In the genomic region with DNA sequence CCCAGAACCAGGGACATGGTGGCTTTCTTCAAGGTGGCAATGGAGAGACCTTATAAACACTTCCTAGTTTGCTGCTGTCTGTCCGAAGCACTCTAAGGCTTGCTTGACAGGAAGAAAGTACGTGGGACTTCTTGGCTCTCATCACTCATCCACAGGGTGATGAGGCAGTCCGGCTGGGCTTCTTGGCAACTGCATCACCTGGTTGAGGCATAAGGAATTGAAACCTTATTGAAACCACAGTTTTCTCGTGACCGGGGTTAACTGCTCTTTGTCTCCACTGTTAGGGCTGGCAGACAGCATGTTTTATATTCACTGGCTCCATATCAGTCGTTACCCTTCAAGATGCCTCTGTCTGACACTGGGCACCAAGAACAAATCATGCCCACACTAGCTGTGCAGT, we compare ENCODE assay signal across 22 mouse cellular contexts. TPM values are rescaled to one million over a fixed set of nuclear protein-coding genes. Genes with fewer than 3 reads are reported as not detected.
DNase-seq lines count a peak whose midpoint lies in the region; ATAC-seq and TF ChIP-seq lines count a peak whose summit lies in the region.
"Had no signal": no experiment of that assay in that cellular context is flagged by ENCODE, and none has a peak within 500 bp of the region (broad histone marks: within the 10 kb centered on the region; RNA-seq: fewer than 3 reads in every experiment).

No protein-coding gene starts in this region.

- H3K36me3 ChIP-seq in heart, embryonic 13.5 days = peaks cover 9% of the 10 kb centered on the region
- H3K36me3 ChIP-seq in heart, postnatal 0 days (replicated peaks; ENCODE audit: control insufficient read depth, insufficient read depth, low read length) = no peaks in the 10 kb centered on the region
- H3K36me3 ChIP-seq: forebrain, embryonic 10.5 days; hindbrain, embryonic 12.5 days; hindbrain, embryonic 15.5 days had no signal

- no peak overlapping the region for H3K4me2 ChIP-seq in heart, embryonic 13.5 days
- H3K4me2 ChIP-seq in heart, postnatal 0 days (ENCODE audit: low read depth, low read length) = no peak overlapping the region
- H3K4me2 ChIP-seq: forebrain, embryonic 13.5 days; hindbrain, embryonic 12.5 days; hindbrain, embryonic 15.5 days had no signal

- TF ChIP-seq CTCF in heart, postnatal 0 days (IDR thresholded peaks at IDR 0.05; ENCODE audit: low read depth) = 0 out of 2 replicates have a peak, but pooled peaks have one; percentile 2

- H3K27me3 ChIP-seq in heart, embryonic 13.5 days (replicated peaks) = no peaks in the 10 kb centered on the region
- H3K27me3 ChIP-seq in heart, postnatal 0 days (ENCODE audit: control insufficient read depth, insufficient read depth, low read length) = no peaks in the 10 kb centered on the region
- H3K27me3 ChIP-seq: forebrain, embryonic 13.5 days; hindbrain, embryonic 12.5 days; hindbrain, embryonic 15.5 days; Patski had no signal

- no peak for TF ChIP-seq EP300 in heart, postnatal 0 days (IDR thresholded peaks at IDR 0.05; ENCODE audit: low read depth)

- H3K27ac ChIP-seq in heart, embryonic 13.5 days (replicated peaks) = peak overlapping the region; percentile 45; the same call in 1 of the 2 replicates
- H3K27ac ChIP-seq in heart, postnatal 0 days (ENCODE audit: low read depth) = peak overlapping the region; percentile 32; the same call in 1 of the 2 replicates
- H3K27ac ChIP-seq: forebrain, embryonic 10.5 days; forebrain, embryonic 13.5 days; hindbrain, embryonic 12.5 days; hindbrain, embryonic 15.5 days had no signal

- 0 out of 2 replicates have a peak overlapping the region, but pooled peaks have one; percentile 1 for H3K9ac ChIP-seq in heart, embryonic 13.5 days
- no peak overlapping the region for H3K9ac ChIP-seq in heart, postnatal 0 days (replicated peaks; ENCODE audit: low read depth, low read length)
- H3K9ac ChIP-seq: forebrain, embryonic 13.5 days; hindbrain, embryonic 12.5 days; hindbrain, embryonic 15.5 days had no signal

- WGBS in heart, embryonic 13.5 days = 66% methylated on average over 6 of the region's 6 CpGs
- WGBS in heart, postnatal 0 days = 58% methylated on average over 6 of the region's 6 CpGs

- DNase-seq in heart, adult 18-20 months = no peak
- no peak for DNase-seq in heart, postnatal 0 days (ENCODE audit: low spot score)
- no peak for DNase-seq in heart, adult 8-10 months (ENCODE audit: low spot score)
- no peak for DNase-seq in right cerebral cortex, adult 18-20 months
- DNase-seq: adrenal gland, postnatal 10 days; adrenal gland, postnatal 36 days; cerebellum, adult 18-20 months; cerebellum, adult 9-10 months; cerebellum, postnatal 14 days; gastrocnemius, postnatal 10 days; gastrocnemius, postnatal 36 days; kidney, adult 11 months; kidney, adult 8-10 months had no signal

- peaks cover 88% of the 10 kb centered on the region for H3K4me1 ChIP-seq in heart, embryonic 13.5 days
- peaks cover 58% of the 10 kb centered on the region for H3K4me1 ChIP-seq in heart, postnatal 0 days (ENCODE audit: control insufficient read depth, insufficient read depth)
- H3K4me1 ChIP-seq: hindbrain, embryonic 12.5 days; hindbrain, embryonic 15.5 days had no signal

- H3K9me3 ChIP-seq in heart, embryonic 13.5 days = no peaks in the 10 kb centered on the region
- no peaks in the 10 kb centered on the region for H3K9me3 ChIP-seq in heart, postnatal 0 days (replicated peaks; ENCODE audit: control insufficient read depth, low read length)
- H3K9me3 ChIP-seq: forebrain, embryonic 10.5 days; forebrain, embryonic 13.5 days; G1E; hindbrain, embryonic 12.5 days; hindbrain, embryonic 15.5 days had no signal

- H3K4me3 ChIP-seq in heart, embryonic 13.5 days = no peak overlapping the region
- no peak overlapping the region for H3K4me3 ChIP-seq in heart, postnatal 0 days (ENCODE audit: low read depth, low read length)
- H3K4me3 ChIP-seq: forebrain, embryonic 10.5 days; forebrain, embryonic 13.5 days; hindbrain, embryonic 12.5 days; hindbrain, embryonic 15.5 days had no signal

- ATAC-seq in heart, embryonic 13.5 days (ENCODE audit: extremely low read depth, insufficient number of reproducible peaks, low FRiP score, low TSS enrichment) = no peak
- ATAC-seq in heart, postnatal 0 days (ENCODE audit: insufficient read depth, low read depth) = no peak
- 0 out of 2 replicates have a peak, but pooled peaks have one; percentile 5 for ATAC-seq in granulocyte monocyte progenitor cell, adult 5-6 weeks (replicated peaks; ENCODE audit: poor library complexity, severe bottlenecking)
- ATAC-seq: forebrain, embryonic 13.5 days; forebrain, embryonic 16.5 days; Patski had no signal

RNA-seq across cellular contexts. Expression of gene Gab1, which starts 40.2 kb away (rescaled TPM):
- polyA plus RNA-seq in heart, embryonic 13.5 days (2015; fragmentation: Nextera tagmentation; extraction: Ambion mirVana) = 26.6 and 28.8 TPM in 2 replicates
- 10 to 100 TPM; 30.2 to 35.5 TPM for total RNA-seq in heart, adult 18-20 months (2021)
- 54.0 and 54.9 TPM in 2 replicates for total RNA-seq in heart, postnatal 0 days (2014; rRNA removed; ENCODE audit: low replicate concordance)
- 18.8 and 19.1 TPM in 2 replicates for polyA plus RNA-seq in heart, postnatal 0 days (2015; fragmentation: Nextera tagmentation; extraction: Ambion mirVana)
- total RNA-seq in heart, adult 8-10 months (2022) = 10 to 100 TPM; 33.6 to 43.1 (median 40.6) TPM
- total RNA-seq in granulocyte monocyte progenitor cell, adult 5-6 weeks (2014; fragmentation: Nextera tagmentation) = 1.8 and 3.6 TPM in 2 replicates
- 1.8 and 2.4 TPM in 2 replicates for total RNA-seq in granulocyte monocyte progenitor cell, adult 5-6 weeks (2017)

Comparison
In these comparisons a context has a peak if more than half of its experiments do, and no peak if none do; other contexts are left out.
1. RNA of gene Gab1, which starts 40.2 kb away (total RNA-seq): 54.0 to 54.9 TPM in heart, postnatal 0 days, 33.6 to 43.1 TPM in heart, adult 8-10 months and 30.2 to 35.5 TPM in heart, adult 18-20 months; 1.8 to 3.6 TPM in granulocyte monocyte progenitor cell, adult 5-6 weeks; every median in the first group is over 4 times any median in the second.